Mouse (Mus musculus) left cerebral cortex, adult 18-20 months (tissue): ENCODE results near the gene Vcp. TPM values are rescaled to one million over a fixed set of nuclear protein-coding genes. Genes with fewer than 3 reads are reported as not detected.
"Not testable (repeated sequence)": the region's sequence is repeated elsewhere in the genome, so short reads cannot be mapped to it uniquely, and the experiment has no call there.

Source experiments
- DNase-seq, 2 experiments: peaks; one replicate each; pipeline ENCODE4 v3.0.0; 2021 to 2022; ENCODE audit warnings: low spot score in 2 of 2, mixed read lengths in 1 of 2
- total RNA-seq, 2 experiments: library from RNA; stranded (reverse); gene quantifications; 2 replicates each; pipeline ENCODE4 v1.2.3; 2021

Vcp gene
- total RNA-seq, 2 experiments from 2014 or later = 180 to 185 TPM

GRCm38 (mm10) chr4:43030352-43030751, 30.0 kb upstream of the Vcp start:
- no peak for DNase-seq

DNA sequence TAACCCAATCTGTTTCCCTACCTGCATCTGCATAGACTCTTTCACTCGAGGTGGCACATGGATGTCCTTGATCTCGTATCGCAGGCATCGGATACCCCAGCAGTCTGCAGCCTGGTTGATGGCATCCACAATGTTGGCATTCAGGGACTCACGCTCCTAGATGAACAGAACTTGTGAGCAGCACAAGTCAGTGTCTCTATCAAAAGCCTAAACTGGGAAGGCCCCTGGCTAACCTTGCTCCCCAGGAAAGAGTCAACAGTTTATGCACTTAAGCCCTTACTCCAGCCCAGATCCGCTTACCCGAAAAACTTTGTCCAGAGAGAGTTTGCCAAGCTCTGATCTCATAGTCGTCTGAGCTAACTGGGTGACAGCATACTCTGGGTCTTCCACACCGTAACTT, 29.4 kb upstream of the Vcp start:
- no peak for DNase-seq

DNA sequence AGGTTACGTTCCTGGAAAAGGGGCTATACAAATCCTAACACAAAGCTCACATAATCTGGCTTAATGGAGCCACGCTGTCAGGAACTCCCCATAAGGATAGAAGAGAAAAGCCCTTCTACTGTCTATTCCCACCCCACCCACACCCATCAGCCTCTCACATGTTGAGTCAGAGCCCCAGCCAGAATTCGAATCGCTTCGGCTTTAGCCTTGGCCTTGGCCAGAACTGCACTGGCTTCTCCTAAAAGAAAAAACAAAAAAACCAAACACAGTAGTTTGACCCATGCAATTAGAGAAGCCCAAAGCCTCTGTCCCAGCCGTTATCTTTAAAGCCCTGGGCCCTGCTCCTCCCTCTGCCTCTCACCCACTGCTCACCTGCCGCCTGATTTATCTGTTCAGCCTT, 28.8 kb upstream of the Vcp start:
- DNase-seq = no peak

GRCm38 (mm10) chr4:43025084-43025960, 25.0 kb upstream of the Vcp start, which contains the start of gene Pigo:
Pigo (minus strand) TSS chr4:43025819.
- DNase-seq = peak; percentile 94 to 95

DNA sequence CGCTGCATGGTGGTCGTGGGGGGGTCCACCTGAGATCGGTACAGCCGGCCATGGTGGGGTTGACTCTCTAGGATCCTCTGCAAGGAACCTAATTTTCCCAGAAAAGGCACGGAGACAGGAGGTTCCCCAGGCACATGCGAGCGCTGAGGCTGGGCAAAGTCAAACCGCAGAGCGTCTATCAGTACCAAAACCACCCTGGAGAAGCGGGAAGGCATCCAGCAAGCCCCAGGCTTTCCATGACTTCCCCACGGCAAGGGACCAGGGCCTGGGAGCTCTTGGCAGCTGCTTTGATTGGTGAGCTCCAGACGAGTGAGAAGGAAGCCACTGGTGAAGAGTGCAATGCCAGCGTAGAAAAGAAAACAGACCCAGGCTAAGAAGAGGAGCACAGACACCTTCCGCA, 24.4 kb upstream of the Vcp start:
- no peak for DNase-seq

DNA sequence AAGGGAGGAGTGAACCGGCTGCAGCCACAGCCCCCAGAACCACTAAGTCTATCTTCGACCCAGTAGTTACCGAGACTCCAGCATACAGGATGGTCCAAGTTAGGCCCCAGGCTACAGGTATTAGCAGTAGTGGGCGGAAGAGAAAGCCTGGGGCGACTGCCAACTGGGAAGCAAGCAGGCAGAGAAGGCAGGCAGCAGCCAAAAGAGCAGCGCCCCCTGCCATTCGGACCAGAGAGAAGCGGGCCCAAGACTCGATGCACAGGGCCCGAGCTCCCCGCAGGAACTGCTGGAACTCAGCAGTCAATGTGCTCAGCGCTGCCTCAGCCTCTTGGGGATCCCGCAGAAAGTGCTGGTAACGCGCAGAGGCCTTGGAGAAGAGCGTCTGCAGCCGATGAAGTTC, 21.0 kb upstream of the Vcp start:
- no peak for DNase-seq

DNA sequence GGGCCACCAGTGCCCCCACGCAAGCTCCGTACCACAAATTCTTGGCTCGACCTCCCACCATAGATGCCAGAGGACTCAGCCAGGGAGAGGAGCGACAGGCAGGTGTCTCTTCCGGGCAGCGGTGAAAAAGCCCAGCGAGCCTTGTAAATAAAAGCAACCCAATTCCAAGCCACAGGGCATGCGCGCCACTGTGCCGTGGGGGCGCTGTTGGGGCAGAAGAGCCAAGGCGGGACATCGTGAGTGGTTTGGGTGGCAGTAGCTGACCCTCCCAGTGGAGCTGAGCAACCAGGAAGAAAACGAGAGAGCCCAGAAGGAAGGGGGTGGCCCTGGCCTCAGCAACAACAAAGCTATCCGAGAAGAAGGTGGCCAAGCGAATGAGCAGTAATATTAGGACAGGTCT, 20.6 kb upstream of the Vcp start:
- DNase-seq = no peak

GRCm38 (mm10) chr4:43019641-43020465, 19.5 kb upstream of the Vcp start:
- DNase-seq = no peak

DNA sequence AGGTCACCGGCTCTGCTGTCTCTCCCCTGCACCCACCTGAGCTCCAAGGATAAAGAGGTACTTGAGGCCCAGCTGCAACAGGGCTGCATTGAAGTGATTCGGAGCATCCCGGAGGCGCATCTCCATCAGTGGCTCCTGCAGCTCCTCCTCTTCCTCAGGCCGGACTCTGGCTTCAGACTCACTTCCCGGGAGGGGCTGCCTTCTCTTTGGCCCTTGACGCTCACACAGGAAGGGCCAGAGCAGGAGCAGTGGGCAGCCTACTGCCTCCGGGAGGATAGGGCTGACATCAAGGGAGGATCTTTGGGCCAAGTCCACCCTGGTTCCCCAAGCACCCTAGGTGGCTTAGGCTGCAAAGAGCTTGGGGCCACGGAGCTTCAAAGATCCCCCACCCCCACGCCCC, 18.9 kb upstream of the Vcp start:
- no peak for DNase-seq

- DNase-seq = no peak
Observed at GRCm38 (mm10) chr4:43018156-43018555, 17.8 kb upstream of the Vcp start.

DNA sequence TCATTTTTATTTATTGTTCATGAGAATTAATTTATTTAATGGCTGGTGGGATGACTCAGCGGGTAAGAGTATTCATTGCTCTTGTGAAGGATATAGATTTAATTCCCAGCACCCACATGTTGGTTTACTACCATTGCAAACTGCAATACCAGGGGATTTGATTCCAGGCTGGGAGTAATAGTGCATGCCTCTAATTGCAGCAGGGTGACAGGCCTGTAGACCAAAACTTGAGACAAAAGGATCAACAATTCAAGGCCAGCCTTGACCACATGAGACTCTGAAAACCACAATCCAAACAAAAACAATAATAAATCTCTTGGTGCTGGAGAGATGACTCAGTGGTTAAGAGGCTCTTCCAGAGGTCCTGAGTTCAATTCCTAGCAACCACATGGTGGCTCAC, 11.8 kb upstream of the Vcp start:
- DNase-seq = no peak

GRCm38 (mm10) chr4:43010161-43011038, 10.1 kb upstream of the Vcp start, which contains the start of gene Fancg:
Fancg (minus strand) TSS chr4:43010506.
- peak; percentile 84 to 88 for DNase-seq

DNA sequence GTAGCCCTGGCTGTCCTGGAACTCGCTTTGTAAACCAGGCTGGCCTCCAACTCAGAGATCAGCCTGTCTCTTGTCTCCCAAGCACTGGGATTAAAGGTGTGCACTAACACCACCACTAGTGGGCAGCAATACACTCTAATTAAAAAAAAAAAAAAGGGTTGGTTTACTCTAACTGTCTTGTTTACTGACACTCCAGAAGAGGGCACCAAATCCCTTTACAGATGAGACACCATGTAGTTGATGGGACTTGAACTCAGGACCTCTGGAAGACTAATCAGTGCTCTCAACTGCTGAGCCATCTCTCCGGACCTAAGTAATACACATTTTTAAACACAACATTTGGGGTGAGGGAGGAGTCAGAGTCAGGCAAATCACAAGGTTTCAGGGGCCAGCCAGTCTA, 5.5 kb upstream of the Vcp start:
- DNase-seq = no peak

GRCm38 (mm10) chr4:43004951-43005350, 4.6 kb upstream of the Vcp start:
- DNase-seq = no peak

DNA sequence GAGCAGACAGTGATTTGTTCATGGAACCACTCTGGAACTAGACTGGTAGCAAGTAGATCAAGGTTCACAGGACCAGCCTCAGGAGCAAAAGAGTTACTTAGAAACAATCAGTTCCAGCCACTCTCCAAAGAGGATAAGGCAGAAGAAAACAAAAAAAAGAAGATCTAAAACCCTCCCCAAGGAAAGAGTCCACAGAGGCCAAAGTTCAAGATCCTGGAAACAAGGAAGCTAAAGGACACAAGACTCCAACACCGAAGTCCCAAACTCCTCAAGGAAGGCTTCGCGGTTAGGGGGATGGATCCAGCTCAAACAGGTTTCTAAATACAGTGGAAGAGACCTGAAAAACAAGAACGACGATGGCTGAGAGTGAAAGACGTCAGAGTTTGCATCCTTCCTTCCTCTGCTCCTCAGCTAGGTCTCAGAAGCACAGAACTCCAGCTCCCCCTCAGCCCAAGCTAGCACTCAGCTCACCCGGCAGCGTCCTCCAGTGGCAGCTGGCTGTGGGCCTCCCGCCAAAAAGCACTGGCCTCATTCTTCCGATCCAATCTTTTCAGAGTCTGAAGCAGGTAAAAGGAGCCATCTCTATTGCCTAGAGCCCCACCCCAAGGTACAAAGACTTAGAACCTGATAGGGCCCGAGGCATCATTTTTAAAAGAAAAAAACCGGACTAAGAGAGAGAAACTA, 2.6 kb upstream of the Vcp start:
- DNase-seq = no peak

GRCm38 (mm10) chr4:43001272-43001671, 965 bp upstream of the Vcp start:
- DNase-seq = no peak

DNA sequence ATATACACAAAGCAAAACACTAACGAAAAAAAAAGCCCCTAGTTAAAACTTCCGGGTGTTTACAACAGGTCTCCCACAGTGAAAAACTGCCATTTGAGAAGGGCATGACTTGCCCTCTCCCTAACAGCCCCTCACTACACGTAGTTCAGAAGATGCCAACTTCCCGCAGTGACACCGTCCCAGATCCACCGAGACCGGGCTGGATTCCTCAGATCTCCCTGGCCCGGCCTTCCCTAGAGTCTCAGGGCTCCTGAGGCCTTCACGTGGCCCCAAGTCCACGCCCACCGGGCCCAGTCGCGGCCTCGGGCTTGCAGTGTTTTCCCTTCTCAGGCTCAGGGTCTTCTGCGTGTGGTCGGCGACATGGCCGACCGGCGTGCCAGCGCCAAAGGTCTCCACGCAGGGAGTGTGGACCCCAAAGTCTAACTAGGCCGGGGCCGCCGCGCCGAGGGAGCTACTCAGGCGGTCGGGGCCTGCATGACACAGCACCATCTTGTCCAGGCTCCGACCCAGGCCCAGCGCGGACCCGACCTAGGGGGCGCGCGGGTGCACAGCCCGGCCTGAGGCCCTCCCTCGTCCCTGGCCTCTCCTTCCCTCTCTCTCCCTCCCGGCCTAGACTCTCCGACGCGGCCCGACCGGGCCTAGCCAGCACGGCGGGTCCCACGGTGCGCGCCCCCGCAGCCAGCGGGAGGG, 711 bp downstream of the Vcp start:
- peak; percentile 54 to 69 for DNase-seq

DNA sequence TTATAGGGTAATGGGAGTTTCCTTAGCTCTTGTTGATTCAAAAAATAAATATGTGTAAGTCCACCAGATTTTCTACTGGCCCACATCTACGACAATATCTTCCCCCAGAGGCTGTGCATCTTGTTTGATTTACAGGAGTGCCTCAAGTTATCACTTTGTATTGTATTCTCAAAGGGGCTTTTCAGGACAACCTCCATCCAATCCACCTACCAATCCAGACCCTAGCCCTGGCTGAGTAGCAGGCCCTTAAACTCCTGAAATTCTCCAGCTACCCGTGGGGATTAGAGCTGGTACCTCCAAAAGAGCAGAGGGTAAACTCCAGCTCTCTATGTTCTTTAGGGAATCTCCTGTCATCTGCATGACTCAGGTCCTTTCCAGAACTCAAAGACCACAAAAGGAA, 2.3 kb downstream of the Vcp start:
- DNase-seq = no peak

DNA sequence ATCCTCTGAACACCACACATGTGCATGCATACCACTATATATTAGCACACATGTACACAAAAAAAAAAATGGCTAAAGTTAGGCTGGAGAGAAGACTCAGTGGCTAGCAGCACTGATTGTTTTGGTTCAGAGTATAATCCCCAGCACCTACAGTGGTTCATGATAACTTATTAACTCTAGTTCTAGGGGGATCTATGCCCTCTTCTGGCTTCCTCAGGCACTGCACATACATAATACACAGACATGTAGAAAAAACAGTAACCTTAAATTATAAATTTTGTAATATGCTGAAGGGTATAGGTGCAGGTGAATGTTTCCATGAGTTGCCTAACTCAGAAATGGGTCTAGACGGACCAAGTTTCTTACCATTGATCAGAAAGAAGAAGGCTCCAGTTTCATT, 12.0 kb downstream of the Vcp start:
- no peak for DNase-seq

DNA sequence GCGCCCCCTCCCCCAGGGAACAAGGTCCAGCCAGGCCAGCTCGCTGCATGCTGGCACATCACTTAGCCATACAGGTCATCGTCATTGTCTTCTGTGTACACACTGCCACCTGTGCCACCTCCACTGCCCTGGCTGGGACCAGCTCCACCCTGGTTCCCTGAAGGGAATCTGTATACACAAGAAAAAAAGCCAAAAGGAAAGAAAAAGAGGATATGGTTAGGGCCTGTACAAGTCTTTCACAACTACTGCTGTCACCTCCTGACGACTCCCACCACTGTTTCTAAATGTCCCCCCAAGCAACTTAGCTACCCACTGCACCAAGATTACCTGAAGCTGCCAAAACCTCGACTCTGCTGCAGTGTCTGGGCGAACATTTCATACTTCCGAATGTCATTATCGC, 19.8 kb downstream of the Vcp start:
- not testable (repeated sequence) for DNase-seq
